Comparison of ENCODE assay signal across 12 mouse cellular contexts in the genomic region with DNA sequence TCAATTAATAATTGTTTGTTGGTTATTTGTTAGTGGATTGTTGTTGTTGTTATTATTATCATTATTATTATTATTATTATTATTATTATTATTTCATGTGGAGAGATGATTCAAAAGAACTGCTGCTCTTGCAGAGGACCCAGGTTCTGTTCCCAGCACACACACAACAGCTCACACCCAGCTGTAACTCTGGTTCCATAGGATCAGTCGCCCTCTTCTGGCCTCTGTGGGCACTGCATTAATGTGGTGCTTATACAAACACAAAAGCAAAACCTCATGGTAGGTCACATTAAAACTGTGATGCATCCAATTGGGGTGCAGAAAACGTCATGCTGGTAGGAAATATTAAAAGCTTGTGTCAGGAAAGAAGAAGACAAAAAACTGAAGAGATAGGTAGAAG. TPM values are rescaled to one million over a fixed set of nuclear protein-coding genes. Genes with fewer than 3 reads are reported as not detected.
DNase-seq lines count a peak whose midpoint lies in the region; ATAC-seq and TF ChIP-seq lines count a peak whose summit lies in the region.
"Had no signal": no experiment of that assay in that cellular context is flagged by ENCODE, and none has a peak within 500 bp of the region (broad histone marks: within the 10 kb centered on the region; RNA-seq: fewer than 3 reads in every experiment).

No protein-coding gene starts in this region.

- no peaks in the 10 kb centered on the region for H3K9me3 ChIP-seq in lung, embryonic 14.5 days (ENCODE audit: low read depth, low read length)
- H3K9me3 ChIP-seq in ES-E14 (ENCODE audit: control insufficient read depth, insufficient read depth, low read depth, low read length) = no peaks in the 10 kb centered on the region
- H3K9me3 ChIP-seq in forebrain, embryonic 15.5 days = peaks cover 3% of the 10 kb centered on the region; the same call in 1 of the 2 replicates

- TF ChIP-seq CTCF in lung, embryonic 14.5 days (IDR thresholded peaks at IDR 0.05; ENCODE audit: low read depth) = no peak
- TF ChIP-seq CTCF in small intestine, adult 2 months (IDR thresholded peaks at IDR 0.05; ENCODE audit: extremely low read depth, insufficient read length, insufficient replicate concordance, low read depth, low read length) = peak; percentile 15; the same call in 1 of the 2 replicates
- TF ChIP-seq CTCF in left cerebral cortex, adult 2 months (IDR thresholded peaks at IDR 0.05) = no peak; the same call in 1 of the 2 replicates

- ATAC-seq in lung, embryonic 14.5 days (ENCODE audit: insufficient read depth) = no peak
- ATAC-seq in forebrain, embryonic 15.5 days (replicated peaks) = no peak

- H3K4me3 ChIP-seq in lung, embryonic 14.5 days (ENCODE audit: low read depth, low read length) = no peak overlapping the region
- H3K4me3 ChIP-seq in ES-E14 (ENCODE audit: insufficient read depth in 1 of 2, low read depth in 1 of 2, low read length in 2 of 2, poor library complexity in 1 of 2, severe bottlenecking in 1 of 2) = no peak overlapping the region
- no peak overlapping the region for H3K4me3 ChIP-seq in small intestine, adult 2 months (ENCODE audit: low read depth, low read length)
- H3K4me3 ChIP-seq in left cerebral cortex, adult 2 months = no peak overlapping the region
- H3K4me3 ChIP-seq in forebrain, embryonic 15.5 days = no peak overlapping the region

- no peak overlapping the region for H3K4me2 ChIP-seq in lung, embryonic 14.5 days
- H3K4me2 ChIP-seq in forebrain, embryonic 15.5 days (replicated peaks) = no peak overlapping the region

- intact Hi-C loops in left cerebral cortex, adult 2 months (cut with DNase I) = no loop called here

- in situ Hi-C loops in ES-E14 (cut with MboI; ENCODE audit: low sequenced_read_pairs in 2 of 2, unreplicated experiment in 2 of 2) = no loop called here

- H3K4me1 ChIP-seq in lung, embryonic 14.5 days (ENCODE audit: insufficient read depth) = no peaks in the 10 kb centered on the region
- H3K4me1 ChIP-seq in ES-E14 (ENCODE audit: control insufficient read depth in 2 of 2, insufficient read depth in 2 of 2, low read length in 2 of 2, poor library complexity in 1 of 2) = no peaks in the 10 kb centered on the region
- no peaks in the 10 kb centered on the region for H3K4me1 ChIP-seq in small intestine, adult 2 months (ENCODE audit: control insufficient read depth, insufficient read depth, insufficient read length, low read length)
- no peaks in the 10 kb centered on the region for H3K4me1 ChIP-seq in forebrain, embryonic 15.5 days

- no peak overlapping the region for H3K9ac ChIP-seq in lung, embryonic 14.5 days
- no peak overlapping the region for H3K9ac ChIP-seq in ES-E14 (ENCODE audit: insufficient read depth, low read depth, low read length, poor library complexity, severe bottlenecking)
- no peak overlapping the region for H3K9ac ChIP-seq in forebrain, embryonic 15.5 days (replicated peaks)

- no peak overlapping the region for H3K27ac ChIP-seq in lung, embryonic 14.5 days (ENCODE audit: low read depth)
- no peak overlapping the region for H3K27ac ChIP-seq in ES-E14 (ENCODE audit: insufficient read depth, low read depth, low read length, poor library complexity, severe bottlenecking)
- H3K27ac ChIP-seq in small intestine, adult 2 months (ENCODE audit: insufficient read depth, low read depth, low read length) = no peak overlapping the region
- H3K27ac ChIP-seq in left cerebral cortex, adult 2 months = no peak overlapping the region
- H3K27ac ChIP-seq in forebrain, embryonic 15.5 days (replicated peaks) = no peak overlapping the region

- WGBS in lung, embryonic 14.5 days = 44% methylated on average over 2 of the region's 2 CpGs
- 58% methylated on average over 2 of the region's 2 CpGs for WGBS in small intestine, adult 2 months
- 38% methylated on average over 2 of the region's 2 CpGs for WGBS in forebrain, embryonic 15.5 days

- DNase-seq in lung, embryonic 14.5 days = peak; percentile 35
- no peak for DNase-seq in lung, postnatal 4 days
- DNase-seq in ES-E14 (ENCODE audit: low read depth, low spot score) = peak; percentile 29
- peak; percentile 24 for DNase-seq in embryo, embryonic 11 days
- no peak for DNase-seq in left cerebral cortex, adult 2 months (ENCODE audit: extremely low spot score in 1 of 2, low spot score in 2 of 2)
- no peak for DNase-seq in ovary, postnatal 36 days (ENCODE audit: low spot score)
- DNase-seq: gastrocnemius, postnatal 10 days; left cerebral cortex, postnatal 4 days had no signal

- no peak for TF ChIP-seq POLR2A in small intestine, adult 2 months (IDR thresholded peaks at IDR 0.05; ENCODE audit: low read depth, low read length)

- no peaks in the 10 kb centered on the region for H3K36me3 ChIP-seq in lung, embryonic 14.5 days (ENCODE audit: insufficient read depth)
- no peaks in the 10 kb centered on the region for H3K36me3 ChIP-seq in ES-E14 (ENCODE audit: control insufficient read depth, insufficient read depth, low read length, poor library complexity, severe bottlenecking)
- no peaks in the 10 kb centered on the region for H3K36me3 ChIP-seq in small intestine, adult 2 months (ENCODE audit: control insufficient read depth, insufficient read depth, low read length)
- no peaks in the 10 kb centered on the region for H3K36me3 ChIP-seq in forebrain, embryonic 15.5 days

- H3K27me3 ChIP-seq in lung, embryonic 14.5 days (ENCODE audit: insufficient read depth, low read length) = no peaks in the 10 kb centered on the region
- H3K27me3 ChIP-seq in small intestine, adult 2 months (ENCODE audit: control insufficient read depth, insufficient read depth, low read length) = no peaks in the 10 kb centered on the region
- no peaks in the 10 kb centered on the region for H3K27me3 ChIP-seq in forebrain, embryonic 15.5 days

TF ChIP-seq in ES-E14, 5 proteins besides CTCF, POLR2A, EP300 and RAD21:
- TF ChIP-seq ZC3H11A (IDR thresholded peaks at IDR 0.05; ENCODE audit: borderline replicate concordance, low read depth, low read length) (no peak), ZNF384 (IDR thresholded peaks at IDR 0.05; ENCODE audit: low read depth, low read length) (no peak), CHD2 (IDR thresholded peaks at IDR 0.05; ENCODE audit: low read depth, low read length) (no peak), HCFC1 (IDR thresholded peaks at IDR 0.05; ENCODE audit: borderline replicate concordance, insufficient read depth, low read length) (no peak), MAFK (IDR thresholded peaks at IDR 0.05; ENCODE audit: insufficient read depth, low read depth, low read length) (no peak)

RNA-seq across cellular contexts. Expression of gene Gm5565, which starts 12.4 kb away (rescaled TPM):
- polyA plus RNA-seq in lung, embryonic 14.5 days (2014; fragmentation: Nextera tagmentation; extraction: Ambion mirVana) = not detected in 2 replicates
- not detected in 2 replicates for total RNA-seq in ES-E14 (2012; rRNA removed)
- not detected in 2 replicates for polyA plus RNA-seq in small intestine, adult 2 months (2012; rRNA removed)
- not detected for total RNA-seq in left cerebral cortex, adult 2 months (2021)
- polyA plus RNA-seq in forebrain, embryonic 15.5 days (2015; fragmentation: Nextera tagmentation; extraction: Ambion mirVana) = not detected in 2 replicates
- total RNA-seq: gastrocnemius, postnatal 10 days; left cerebral cortex, postnatal 4 days had no signal
- polyA plus RNA-seq: heart, postnatal 0 days; large intestine, adult 2 months had no signal

RNA-seq across cellular contexts. Expression of gene Gm6309, which starts 22.6 kb away (rescaled TPM):
- polyA plus RNA-seq in lung, embryonic 14.5 days (2014; fragmentation: Nextera tagmentation; extraction: Ambion mirVana) = not detected in 2 replicates
- total RNA-seq in ES-E14 (2012; rRNA removed) = not detected in 2 replicates
- not detected in 2 replicates for polyA plus RNA-seq in small intestine, adult 2 months (2012; rRNA removed)
- total RNA-seq in left cerebral cortex, adult 2 months (2021) = not detected
- polyA plus RNA-seq in forebrain, embryonic 15.5 days (2015; fragmentation: Nextera tagmentation; extraction: Ambion mirVana) = not detected in 2 replicates
- total RNA-seq: gastrocnemius, postnatal 10 days; left cerebral cortex, postnatal 4 days had no signal
- polyA plus RNA-seq: heart, postnatal 0 days; large intestine, adult 2 months had no signal

RNA-seq across cellular contexts. Expression of gene 1700001J03Rik, which starts 37.2 kb away (rescaled TPM):
- not detected in 2 replicates for polyA plus RNA-seq in lung, embryonic 14.5 days (2014; fragmentation: Nextera tagmentation; extraction: Ambion mirVana)
- not detected in 2 replicates for total RNA-seq in ES-E14 (2012; rRNA removed)
- 0.14 and 0.33 TPM in 2 replicates for polyA plus RNA-seq in small intestine, adult 2 months (2012; rRNA removed)
- total RNA-seq in left cerebral cortex, adult 2 months (2021) = 1 to 10 TPM; 1.2 to 1.7 TPM
- polyA plus RNA-seq in forebrain, embryonic 15.5 days (2015; fragmentation: Nextera tagmentation; extraction: Ambion mirVana) = not detected in 2 replicates
- polyA plus RNA-seq: heart, postnatal 0 days had no signal

Comparison
In these comparisons a context has a peak if more than half of its experiments do, and no peak if none do; other contexts are left out.
1. DNase-seq: peak in lung, embryonic 14.5 days (single experiment), ES-E14 (single experiment) and embryo, embryonic 11 days (single experiment); none in lung, postnatal 4 days (0 of 2), left cerebral cortex, adult 2 months (0 of 2) and ovary, postnatal 36 days (single experiment).